Mouse (Mus musculus) thymus, adult 2 months (tissue): ENCODE data around the gene Dpp6. TPM values are rescaled to one million over a fixed set of nuclear protein-coding genes. Genes with fewer than 3 reads are reported as not detected.

Experiments used
- DNase-seq: peaks from one replicate; pipeline ENCODE4 v3.0.0; 2021
- H3K27ac ChIP-seq: fragments of 200-500 bp; 2 replicates; pipeline ENCODE4 v1.5.1; 2012; ENCODE audit warnings: low read length, control low read depth; ENCODE audit not compliant: control insufficient read depth, insufficient read depth
- H3K27me3 ChIP-seq: fragments of 200-500 bp; 2 replicates; pipeline ENCODE4 v1.6.1; 2012; ENCODE audit warnings: mild to moderate bottlenecking, low read length, moderate library complexity, mixed read lengths; ENCODE audit not compliant: control insufficient read depth, insufficient read depth
- H3K36me3 ChIP-seq: fragments of 200-500 bp; 2 replicates; pipeline ENCODE4 v1.6.1; 2012; ENCODE audit warnings: mild to moderate bottlenecking, low read length, moderate library complexity; ENCODE audit not compliant: control insufficient read depth, insufficient read depth
- H3K4me1 ChIP-seq: fragments of 200-500 bp; replicated peaks from 2 replicates; pipeline ENCODE4 v1.6.1; 2012; ENCODE audit warnings: low read length; ENCODE audit not compliant: control insufficient read depth, insufficient read depth
- H3K4me3 ChIP-seq: fragments of 200-500 bp; 2 replicates; pipeline ENCODE4 v1.5.1; 2012; ENCODE audit warnings: mild to moderate bottlenecking, low read length, control low read depth, moderate library complexity; ENCODE audit not compliant: control insufficient read depth, insufficient read depth
- CTCF ChIP-seq: fragments of 200-500 bp; IDR thresholded peaks from 2 replicates; pipeline ENCODE4 v1.5.1; 2012; ENCODE audit warnings: mild to moderate bottlenecking, control low read depth, low read length, moderate library complexity, borderline replicate concordance; ENCODE audit not compliant: control insufficient read depth, poor library complexity, insufficient read depth; ENCODE audit errors: extremely low read depth
- POLR2A ChIP-seq: fragments of 200-500 bp; IDR thresholded peaks from 2 replicates; pipeline ENCODE4 v1.6.1; 2012; ENCODE audit warnings: mild to moderate bottlenecking, low read length, control low read depth, moderate library complexity; ENCODE audit not compliant: control insufficient read depth, poor library complexity, insufficient read depth; ENCODE audit errors: extremely low read depth
- WGBS: fragments of 180-500 bp; shearing (Covaris S2); methylation state at CpG from one replicate; pipeline ENCODE4 v1.1.7; 2018; 5-methylcytosine and 5-hydroxymethylcytosine counted together
- polyA plus RNA-seq: library from polyadenylated mRNA; depleted of rRNA; stranded (reverse); fragments of >200 nt; gene quantifications from 2 replicates; pipeline ENCODE4 v1.2.3, GENCODE M21; 2012

The Dpp6 gene
- polyA plus RNA-seq, 1 experiment: 4.8 TPM

- Histone ChIP-seq H3K36me3 (no peaks in the 10 kb centered on the region), H3K4me3 (no peak overlapping the region), H3K4me1 (no peaks in the 10 kb centered on the region), H3K27me3 (no peaks in the 10 kb centered on the region), H3K27ac (no peak overlapping the region)
- TF ChIP-seq POLR2A (no peak), CTCF (no peak)
- no peak for DNase-seq
- WGBS: 6% methylated on average over 54 of the region's 55 CpGs
These were observed 232.5 kb downstream of the Dpp6 start for GRCm38 (mm10) chr5:27049341-27050091.

- Histone ChIP-seq H3K4me3 (no peak overlapping the region), H3K4me1 (no peaks in the 10 kb centered on the region), H3K36me3 (no peaks in the 10 kb centered on the region), H3K27me3 (no peaks in the 10 kb centered on the region), H3K27ac (no peak overlapping the region)
- TF ChIP-seq CTCF (no peak), POLR2A (no peak)
- DNase-seq: no peak
- 42% methylated on average over 3 of the region's 3 CpGs for WGBS
These were observed 234.2 kb downstream of the Dpp6 start for GRCm38 (mm10) chr5:27051250-27051649.

- no peak overlapping the region for H3K27ac ChIP-seq
- H3K4me3 ChIP-seq: no peak overlapping the region
- WGBS: 38% methylated on average over 2 of the region's 2 CpGs
- no peaks in the 10 kb centered on the region for H3K4me1 ChIP-seq
- no peak for DNase-seq
- no peaks in the 10 kb centered on the region for H3K27me3 ChIP-seq
- TF ChIP-seq CTCF (no peak), POLR2A (no peak)
- no peaks in the 10 kb centered on the region for H3K36me3 ChIP-seq
These were observed 235.4 kb downstream of the Dpp6 start for GRCm38 (mm10) chr5:27052441-27052840.

GRCm38 (mm10) chr5:27056436-27056835 lies 239.4 kb downstream of the Dpp6 start:
- no peak overlapping the region for H3K27ac ChIP-seq
- no peak for TF ChIP-seq CTCF
- TF ChIP-seq POLR2A: no peak
- H3K36me3 ChIP-seq: no peaks in the 10 kb centered on the region
- H3K4me1 ChIP-seq: no peaks in the 10 kb centered on the region
- 69% methylated on average over 5 of the region's 5 CpGs for WGBS
- no peaks in the 10 kb centered on the region for H3K27me3 ChIP-seq
- H3K4me3 ChIP-seq: no peak overlapping the region
- DNase-seq: no peak

- 84% methylated on average over 4 of the region's 4 CpGs for WGBS
- Histone ChIP-seq H3K4me3 (no peak overlapping the region), H3K36me3 (no peaks in the 10 kb centered on the region), H3K4me1 (no peaks in the 10 kb centered on the region), H3K27me3 (no peaks in the 10 kb centered on the region), H3K27ac (no peak overlapping the region)
- TF ChIP-seq POLR2A: no peak
- TF ChIP-seq CTCF: no peak
- DNase-seq: no peak
These were observed 243.1 kb downstream of the Dpp6 start for GRCm38 (mm10) chr5:27060114-27060513.

GRCm38 (mm10) chr5:27063871-27064270 lies 246.9 kb downstream of the Dpp6 start:
- Histone ChIP-seq H3K4me1 (no peaks in the 10 kb centered on the region), H3K4me3 (no peak overlapping the region), H3K36me3 (no peaks in the 10 kb centered on the region), H3K27ac (no peak overlapping the region), H3K27me3 (no peaks in the 10 kb centered on the region)
- 86% methylated on average over 1 of the region's 1 CpGs for WGBS
- TF ChIP-seq CTCF (no peak), POLR2A (no peak)
- DNase-seq: no peak

- TF ChIP-seq POLR2A (no peak), CTCF (no peak)
- no peaks in the 10 kb centered on the region for H3K4me1 ChIP-seq
- H3K27me3 ChIP-seq: no peaks in the 10 kb centered on the region
- 82% methylated on average over 4 of the region's 4 CpGs for WGBS
- H3K4me3 ChIP-seq: no peak overlapping the region
- DNase-seq: no peak
- H3K36me3 ChIP-seq: no peaks in the 10 kb centered on the region
- H3K27ac ChIP-seq: no peak overlapping the region
These were observed 249.8 kb downstream of the Dpp6 start for GRCm38 (mm10) chr5:27066837-27067236.
